Mouse (Mus musculus): ENCODE measurements around the gene Cd81.

Cd81 gene

DNA sequence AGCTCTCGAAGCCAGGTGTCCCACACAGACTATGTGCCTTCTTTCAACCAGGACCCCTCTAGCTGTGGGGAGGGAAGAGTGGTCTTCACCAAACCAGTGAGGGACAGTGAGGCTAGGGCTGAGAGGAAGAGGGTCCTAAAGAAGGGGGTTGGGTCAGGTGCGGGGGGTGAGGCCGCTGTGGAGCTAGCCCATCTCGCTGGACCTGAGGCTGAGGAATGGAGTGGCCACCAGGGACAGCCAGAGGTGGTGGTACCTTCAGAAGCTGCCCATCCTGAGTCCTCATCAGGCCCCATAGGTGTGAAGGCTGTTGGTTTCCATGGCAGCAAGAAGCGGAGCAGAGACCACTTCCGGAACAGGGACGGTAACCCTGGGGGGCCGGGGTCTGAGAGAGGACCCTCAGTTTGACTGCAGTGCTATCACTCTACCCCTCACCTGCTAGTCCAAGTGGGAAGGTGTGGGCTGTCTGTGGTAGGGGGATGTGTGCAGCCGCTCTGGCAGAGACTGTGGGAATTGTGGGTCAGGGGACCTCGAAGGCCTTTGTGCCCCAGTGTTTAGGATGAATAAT is 18.0 kb downstream of the Cd81 start:
- no peak for DNase-seq

DNA sequence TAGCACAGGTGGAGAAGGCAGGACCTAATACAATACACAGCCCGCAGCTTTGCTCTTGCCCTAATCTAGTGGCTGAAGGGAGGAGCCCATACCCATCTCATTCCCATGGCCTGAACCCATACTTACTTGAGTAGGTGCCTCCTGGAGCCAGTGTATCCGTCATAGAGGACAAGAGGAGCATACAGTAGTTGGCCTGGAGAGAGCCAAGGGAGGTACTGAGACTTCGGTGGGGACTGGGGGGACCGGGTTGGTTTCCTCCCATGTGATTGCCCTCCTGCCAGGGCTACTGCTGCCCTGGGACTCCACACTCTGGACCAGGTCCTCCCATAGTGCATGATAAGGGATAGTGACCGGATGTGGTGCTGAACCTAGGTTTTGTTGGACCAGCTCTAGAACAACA is 20.1 kb downstream of the Cd81 start:
- DNase-seq = no peak

DNA sequence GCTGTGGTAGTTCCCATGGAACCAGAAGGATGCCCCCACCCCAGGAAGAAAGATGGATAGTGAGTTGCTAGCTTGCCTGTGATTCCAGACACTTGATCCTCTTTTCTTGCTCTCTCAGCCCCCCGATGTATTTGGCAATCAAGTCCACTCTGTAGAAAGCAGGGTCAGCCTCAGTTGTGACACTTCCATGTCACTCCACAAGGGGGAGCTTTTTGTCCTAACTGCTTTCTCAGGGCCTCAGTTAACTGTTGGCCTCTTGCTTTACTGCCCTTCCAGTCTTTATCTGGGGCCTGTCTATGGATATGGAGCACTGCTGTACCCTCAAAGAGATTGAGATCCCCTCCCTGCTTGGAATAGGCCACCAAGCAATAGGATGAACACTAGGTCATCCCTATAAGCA is 20.5 kb downstream of the Cd81 start:
- DNase-seq = peak; percentile 49

DNA sequence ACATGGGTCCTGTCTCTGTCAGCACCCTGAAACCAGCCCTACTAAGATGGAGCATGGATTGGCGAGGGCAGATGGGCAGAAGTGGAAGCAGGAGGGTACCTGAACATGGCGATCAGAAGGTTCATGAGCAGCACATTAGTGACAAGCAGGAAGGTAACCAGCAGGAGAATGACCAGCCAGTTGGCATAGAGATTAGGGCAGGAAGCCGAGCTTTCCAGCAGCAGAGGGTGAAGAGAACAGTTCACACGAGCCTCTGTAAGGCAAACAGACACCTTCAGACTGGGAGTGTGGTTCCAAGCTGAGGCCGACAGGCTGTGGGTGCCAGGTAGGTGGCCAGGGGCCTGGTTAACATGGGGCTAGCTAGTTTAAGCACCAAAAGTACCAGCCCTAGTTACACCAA is 22.9 kb downstream of the Cd81 start:
- no peak for DNase-seq

DNA sequence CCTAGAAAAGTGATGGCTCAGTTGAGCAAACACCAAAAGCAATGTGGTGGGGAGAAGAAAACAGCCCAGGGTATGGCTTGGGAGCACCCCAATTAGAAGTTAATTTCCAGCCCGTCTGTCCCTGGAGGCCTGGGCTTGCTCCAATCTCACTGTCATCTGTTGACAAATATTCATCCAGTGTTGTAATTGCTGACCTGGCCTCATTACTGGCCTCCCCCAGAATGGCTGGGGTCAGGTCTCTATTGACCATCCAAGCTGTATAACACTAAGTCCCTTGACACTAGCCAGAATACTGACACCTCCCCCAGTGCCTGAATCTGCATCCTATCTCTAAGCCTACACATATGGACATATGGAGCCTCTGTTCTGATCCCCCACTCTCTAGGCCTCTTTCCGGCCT is 24.8 kb downstream of the Cd81 start:
- DNase-seq = no peak

DNA sequence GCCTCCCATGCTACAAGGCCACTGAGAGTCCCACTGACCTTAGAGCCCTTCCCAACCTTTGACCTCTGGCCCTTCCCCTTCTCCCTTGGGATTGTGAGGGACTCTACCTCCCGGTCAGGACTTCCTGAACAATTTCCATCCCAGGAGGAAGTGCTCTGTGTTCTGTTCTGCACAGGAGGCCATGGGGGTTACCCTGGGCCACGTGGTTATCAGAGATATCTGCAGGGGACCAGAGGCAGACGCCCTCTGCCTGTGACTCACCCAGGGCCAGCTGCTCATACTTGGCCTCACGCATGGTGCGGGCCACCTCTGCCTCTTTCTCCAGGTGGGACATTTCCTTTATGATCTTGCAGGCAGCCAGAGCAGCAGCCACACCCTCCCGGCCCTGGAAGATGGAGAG is 29.5 kb downstream of the Cd81 start:
- DNase-seq = no peak

DNA sequence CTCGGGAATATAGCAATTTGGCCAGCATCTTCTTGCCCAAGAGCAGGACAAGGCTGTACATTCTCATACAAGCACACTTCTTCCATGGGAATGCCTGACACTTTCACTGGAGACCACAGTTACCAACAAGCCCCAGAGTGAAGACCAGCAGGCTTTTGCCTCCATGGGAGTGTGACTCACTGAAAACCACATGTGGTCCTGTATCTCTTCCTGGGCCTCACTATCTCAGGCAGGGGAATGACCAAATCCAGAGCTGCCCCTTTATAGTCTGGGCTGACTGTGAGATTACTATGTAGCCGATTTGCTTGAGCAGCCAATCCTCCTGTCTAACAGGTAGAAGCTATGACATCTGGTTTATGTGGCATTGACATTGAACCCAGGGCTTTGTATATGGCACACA is 31.2 kb downstream of the Cd81 start:
- no peak for DNase-seq

DNA sequence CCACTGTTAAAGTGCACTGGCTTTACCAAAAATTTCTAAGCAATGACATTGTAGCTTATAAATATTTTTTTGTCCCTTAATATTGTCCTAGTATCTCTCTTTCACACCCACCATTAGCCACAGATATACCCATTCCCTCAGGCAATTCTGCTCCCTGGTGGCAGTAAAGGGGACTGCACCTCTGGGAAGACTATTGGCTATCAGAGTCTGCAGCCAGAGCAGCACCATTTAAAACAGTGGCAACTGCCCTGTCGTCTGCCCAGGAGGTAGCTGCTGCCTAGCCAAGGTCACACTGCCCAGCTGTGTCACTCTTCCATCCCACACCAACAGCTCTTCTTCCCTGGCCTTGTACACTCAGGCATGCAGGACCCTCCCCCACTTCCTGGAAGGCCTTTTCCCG is 33.8 kb downstream of the Cd81 start:
- DNase-seq = peak; percentile 74

DNA sequence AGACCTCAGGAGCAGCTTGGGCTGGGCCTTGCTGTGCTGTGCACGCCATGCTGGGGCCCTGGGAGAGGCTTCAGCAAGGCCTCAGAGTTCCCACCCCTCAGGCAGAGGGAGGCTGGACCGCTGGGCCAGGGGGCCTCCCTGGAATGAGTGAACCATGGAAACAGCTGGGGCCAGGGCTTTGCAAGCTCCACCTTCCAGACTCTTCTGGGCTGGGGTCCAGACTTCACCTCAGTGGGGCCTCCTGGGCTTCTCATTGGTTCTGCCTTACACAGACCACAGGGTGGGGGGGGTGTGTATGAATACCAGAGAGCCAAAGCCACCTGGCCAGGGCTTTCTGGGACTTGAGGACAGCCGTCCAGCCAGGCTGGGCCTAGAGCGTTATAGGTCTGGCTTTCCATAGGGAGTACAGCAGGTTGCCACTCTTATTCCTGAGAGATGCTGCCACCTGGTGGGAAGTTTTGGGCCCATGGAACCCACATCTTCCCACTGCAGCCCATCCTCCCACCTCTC is 34.6 kb downstream of the Cd81 start:
- peak; percentile 76 for DNase-seq

DNA sequence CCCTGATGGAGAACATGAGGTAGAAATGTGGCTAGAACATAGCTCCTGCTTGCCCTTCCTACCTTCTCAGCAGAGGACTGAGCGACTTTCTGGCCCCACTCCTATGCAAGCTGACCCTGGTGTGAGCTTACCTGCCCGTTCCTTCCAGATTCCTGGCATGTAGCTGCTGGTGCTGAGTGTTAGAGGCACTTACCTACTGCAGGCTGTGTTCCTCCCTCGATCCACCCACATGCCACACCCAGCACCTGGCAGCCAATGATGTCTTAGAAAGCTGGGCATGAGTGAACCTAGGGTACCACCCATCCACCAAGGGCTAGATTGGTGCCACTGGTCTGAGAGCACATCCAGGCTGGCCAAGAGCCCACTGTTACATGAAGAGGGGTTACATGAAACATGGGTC is 41.3 kb downstream of the Cd81 start:
- DNase-seq = no peak

DNA sequence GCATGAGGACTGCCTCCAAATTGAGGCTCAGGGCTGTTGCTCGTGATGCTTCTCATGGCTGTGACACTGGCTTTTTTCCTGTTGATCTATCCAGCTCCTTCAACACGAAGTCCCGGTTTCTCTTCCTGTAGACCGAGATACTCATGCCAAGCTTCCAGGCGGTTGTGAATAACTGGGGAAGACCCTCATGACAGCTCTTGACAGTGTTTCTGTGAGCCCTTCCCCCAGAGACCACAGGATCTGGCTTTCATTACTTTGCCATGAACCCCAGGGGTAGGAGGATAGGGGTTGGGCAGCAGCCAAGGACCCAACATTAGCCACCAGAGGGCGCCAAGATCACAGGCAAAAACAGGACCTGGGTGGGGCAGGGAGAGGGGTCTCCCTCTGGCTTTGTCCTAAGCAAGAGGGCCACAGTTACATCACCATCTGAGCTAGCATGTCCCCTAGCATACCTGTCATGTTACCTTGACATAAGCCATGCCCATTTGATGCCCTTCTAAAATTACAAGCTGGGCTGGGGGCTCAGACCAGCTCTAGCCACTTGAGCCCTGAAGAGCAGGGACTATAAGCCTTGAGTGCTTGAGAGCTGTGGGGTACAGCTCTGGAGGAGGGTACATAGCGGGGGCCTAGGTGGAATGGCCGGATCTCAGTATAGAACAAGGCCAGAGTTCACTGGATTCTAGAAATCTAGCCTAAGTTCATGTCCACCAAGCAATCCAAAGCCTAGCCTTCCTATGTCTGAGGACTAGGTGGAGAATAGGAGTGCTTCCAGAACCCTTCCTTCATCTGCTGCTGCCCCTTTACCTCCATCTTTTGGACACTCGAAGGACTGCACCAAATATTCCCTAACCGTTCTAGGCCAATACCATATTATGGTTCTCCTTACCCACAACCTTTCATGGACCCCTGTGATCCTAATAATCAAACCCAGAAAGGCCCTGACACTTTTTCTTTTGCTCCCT is 42.3 kb downstream of the Cd81 start, which contains the start of gene Trpm5:
Trpm5 (minus strand) TSS at position 51 of the 962 bp plus-strand sequence.
- peak; percentile 70 for DNase-seq

DNA sequence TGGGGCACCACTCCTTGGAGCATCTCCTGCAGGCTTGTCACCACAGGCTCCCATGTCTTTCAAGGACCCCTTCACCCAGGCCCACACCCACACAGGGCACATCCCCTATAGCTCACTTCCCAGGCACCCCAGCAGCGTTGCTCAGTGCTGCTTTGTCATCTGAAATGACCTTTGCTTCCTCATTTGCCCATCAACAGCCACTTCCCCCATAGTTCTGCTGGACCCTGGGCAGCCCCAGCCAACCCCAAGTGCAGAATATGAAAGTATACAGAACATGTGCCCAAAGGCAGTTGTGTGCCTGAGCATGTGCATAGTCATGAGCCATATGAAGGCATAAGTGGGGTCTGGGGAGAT is 43.0 kb downstream of the Cd81 start:
- DNase-seq = no peak

DNA sequence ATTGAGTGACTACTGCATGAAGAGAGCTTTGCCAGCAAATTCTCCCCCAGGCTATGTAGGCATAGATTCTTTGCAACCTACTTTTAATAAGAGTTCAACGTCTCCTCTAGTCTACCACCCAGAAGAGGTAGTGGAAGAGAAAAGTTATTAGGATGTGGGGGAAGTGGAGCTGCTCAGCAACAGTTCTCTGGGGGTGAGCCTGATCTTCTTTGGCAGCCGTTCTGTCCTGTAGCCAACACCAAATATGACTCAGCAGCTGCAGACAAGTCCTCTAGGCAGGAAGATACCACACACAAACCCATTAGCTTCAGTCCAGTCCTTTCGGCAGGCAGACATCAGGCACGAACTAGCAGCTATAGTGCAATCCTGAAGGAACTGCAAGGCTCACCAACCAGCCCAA is 48.2 kb downstream of the Cd81 start:
- no peak for DNase-seq

DNA sequence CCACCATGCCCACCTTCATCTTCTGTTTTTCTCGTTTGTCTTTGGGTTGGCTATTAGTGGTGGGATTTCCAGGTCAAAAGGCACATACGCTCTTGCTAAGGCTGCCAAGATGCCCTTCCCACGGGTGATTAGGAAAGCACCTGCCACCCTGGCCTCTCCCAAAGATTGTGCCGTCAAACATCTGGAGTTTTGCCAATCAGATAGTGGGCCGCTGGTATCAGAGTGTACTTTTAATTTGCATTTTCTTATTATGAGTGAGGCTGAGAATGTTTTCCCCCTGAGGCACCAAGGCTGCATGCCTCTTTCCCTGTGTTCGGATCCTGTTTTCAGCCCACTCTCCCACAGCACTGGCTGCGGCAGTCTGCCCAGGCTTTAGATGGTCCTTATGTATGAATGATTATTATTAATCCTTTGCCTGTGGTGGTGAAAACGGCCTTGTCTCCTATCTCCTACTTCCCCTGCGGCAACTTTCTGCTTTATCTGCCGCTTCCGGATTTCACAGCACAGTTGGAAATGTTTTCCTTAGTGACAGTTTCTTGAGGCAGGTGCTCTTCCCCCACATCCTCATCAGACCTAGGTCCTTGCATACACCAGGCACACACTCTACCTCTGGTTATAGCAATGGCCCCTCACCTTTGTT is 52.8 kb downstream of the Cd81 start:
- peak; percentile 45 for DNase-seq

DNA sequence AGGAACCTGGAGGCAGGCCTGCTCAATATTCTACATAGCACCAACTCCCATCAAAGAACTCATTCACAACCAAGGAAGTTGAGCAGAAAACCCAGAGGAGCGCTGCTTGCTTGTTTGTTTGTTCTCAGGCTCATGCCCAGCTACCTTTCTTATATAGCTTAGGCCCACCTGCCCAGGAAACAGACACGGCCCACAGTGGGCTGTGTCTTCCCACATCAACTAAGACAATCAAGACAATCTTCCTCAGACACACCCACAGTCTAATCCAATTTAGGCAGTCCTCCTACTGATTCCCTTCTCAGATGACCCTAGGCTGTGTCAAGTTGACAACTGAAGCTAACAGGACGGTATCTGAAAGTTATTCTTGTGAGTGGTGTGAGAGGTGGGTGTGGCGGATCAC is 53.5 kb downstream of the Cd81 start, which contains the start of gene Kcnq1:
Kcnq1 (plus strand) TSS at position 301 of the 400 bp plus-strand sequence.
- no peak for DNase-seq

DNA sequence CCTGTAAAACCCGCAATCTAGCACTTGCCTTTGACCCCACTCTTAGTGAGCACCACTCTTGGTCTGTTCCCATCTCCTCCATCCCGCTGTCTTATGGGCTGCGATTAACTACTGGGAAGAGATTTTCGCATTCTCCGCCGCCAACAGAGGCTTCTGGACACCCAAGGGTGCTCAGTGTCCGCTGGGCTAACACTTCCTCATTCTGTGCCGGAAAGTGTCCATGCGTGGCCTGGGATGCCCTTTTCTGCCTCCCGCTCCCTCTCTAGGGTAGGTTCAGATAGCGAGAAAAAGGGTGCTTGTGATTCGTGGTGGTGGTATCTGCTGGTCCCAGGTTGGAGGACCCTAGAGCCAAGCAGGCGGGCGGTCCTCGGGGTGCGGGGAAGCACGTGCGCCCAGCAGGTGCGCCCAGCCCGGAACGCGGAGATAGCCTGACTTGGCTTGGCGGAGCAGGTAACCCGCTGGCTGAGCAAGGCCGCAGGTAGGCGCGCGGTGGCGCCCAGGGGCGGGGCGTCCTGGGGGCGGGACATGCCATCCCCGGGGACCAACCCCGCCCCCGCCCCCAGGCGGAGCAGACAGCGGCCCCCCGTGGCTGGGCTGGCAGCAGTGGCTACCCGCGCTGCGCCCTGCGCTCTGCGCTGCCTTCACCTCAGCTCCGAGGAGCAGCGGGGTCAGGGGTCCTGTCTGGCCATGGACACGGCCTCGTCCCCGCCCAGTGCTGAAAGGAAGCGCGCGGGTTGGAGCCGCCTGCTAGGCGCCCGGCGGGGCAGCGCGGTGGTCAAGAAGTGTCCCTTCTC is 54.3 kb downstream of the Cd81 start:
- DNase-seq = peak; percentile 84

DNA sequence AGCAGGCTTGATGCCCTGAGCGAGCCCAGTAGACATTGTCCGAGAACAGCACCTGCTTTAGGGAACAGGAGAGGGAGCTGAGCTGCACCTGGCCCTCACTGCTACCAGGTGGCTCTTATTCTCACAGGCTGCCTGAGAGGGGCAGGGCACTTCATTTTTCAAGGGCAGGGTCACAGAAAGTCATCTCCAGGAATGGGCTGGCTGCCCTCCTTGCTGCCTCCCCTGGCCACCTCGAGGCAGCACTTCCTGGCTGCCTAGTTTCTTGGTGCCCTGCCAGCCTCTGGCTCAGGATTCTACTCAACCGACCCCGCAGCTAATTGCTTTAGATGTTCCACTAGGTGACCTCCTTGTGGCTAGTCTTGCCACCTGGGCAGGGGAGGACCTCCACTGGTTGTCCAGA is 55.7 kb downstream of the Cd81 start:
- DNase-seq = peak; percentile 76

DNA sequence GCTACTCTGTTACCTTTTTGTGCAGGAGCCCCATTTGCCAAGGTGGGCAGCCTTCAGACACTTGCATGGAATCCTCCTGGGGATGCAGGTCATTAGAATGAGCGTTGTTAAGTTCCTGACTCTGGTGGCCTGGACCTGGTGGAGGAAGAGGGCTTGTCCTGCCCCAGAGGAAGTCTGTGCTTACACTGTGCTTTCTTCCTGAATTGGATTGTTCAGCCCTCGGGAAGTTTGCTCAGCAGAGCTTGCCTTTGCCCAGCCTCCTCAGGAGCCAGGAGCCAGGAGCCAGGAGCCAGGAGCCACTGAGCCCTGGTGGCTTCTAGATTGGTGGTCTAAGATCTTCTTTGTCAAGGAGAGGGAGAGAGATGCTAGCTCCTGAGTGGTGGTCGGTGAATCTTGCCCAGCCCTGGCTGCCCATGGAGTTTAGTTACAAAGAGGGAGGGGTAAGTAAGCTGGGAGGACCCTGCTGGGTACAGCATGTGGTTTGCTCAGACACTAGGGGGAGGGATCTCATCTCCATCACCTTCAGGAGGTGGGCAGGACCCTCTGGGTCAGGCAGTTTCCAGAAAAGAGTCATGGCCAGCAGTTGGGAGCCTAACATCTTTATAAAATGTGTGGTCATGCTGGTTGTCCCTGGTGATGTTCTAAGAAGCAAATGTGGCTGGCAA is 56.6 kb downstream of the Cd81 start:
- DNase-seq = peak; percentile 36

DNA sequence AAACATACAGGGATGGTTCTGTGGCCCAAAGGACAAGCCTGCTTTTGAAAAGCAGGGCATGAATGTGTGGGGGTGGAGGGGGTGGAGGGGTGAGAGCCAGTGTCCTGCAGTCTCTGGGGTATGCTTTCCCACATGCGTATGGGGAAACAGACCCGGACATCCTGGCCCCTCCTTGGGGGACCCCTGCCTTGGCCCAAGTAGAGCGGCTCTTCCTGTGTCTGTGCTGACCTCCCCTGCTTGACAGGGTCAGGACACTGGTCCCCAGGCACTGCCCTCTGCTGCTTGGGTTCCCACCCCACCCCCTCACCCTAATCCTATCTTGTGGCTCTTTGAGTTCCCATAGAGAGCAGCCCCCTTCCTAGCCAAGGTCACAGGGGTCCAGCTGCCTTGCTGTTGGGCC is 57.2 kb downstream of the Cd81 start:
- no peak for DNase-seq

DNA sequence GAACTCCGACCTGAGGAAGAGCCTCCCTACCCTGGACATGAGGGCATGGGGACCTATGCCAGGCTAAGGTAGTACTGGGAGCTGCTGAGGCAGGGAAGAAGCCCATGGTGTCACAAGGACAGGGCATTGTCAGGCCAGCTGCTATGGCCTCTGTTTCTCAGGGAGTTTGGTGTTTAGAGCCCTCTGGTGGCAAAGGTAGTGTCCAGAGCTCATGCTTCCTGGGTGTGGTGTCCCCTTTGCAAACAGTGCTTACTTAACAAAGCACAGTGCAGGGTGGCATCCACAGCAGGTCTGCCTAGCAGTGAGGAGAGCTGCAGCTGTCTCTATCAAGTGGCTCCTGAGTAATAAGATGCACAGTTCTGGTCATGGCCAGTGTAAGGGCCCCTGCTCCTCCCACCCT is 58.3 kb downstream of the Cd81 start:
- DNase-seq = no peak

DNA sequence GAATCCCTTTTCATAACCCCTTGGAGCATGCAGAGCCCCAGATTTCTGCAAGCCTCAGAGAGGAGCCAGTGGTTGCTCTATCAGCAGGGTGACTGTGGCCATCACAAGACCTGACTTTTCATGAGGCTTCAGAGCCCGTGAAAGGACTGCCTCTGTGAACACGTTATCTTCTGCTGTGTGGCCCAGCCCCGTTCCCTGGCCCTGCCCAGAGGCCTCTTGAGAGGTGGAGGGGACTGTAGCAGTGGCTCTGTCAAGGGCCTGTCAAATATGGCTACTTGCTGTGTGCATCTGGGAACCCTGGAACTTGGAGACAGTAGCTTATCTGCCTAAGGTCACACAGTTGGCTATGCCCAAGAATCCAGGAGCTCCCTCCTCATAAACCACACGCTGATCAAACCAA is 59.2 kb downstream of the Cd81 start:
- DNase-seq = no peak

DNA sequence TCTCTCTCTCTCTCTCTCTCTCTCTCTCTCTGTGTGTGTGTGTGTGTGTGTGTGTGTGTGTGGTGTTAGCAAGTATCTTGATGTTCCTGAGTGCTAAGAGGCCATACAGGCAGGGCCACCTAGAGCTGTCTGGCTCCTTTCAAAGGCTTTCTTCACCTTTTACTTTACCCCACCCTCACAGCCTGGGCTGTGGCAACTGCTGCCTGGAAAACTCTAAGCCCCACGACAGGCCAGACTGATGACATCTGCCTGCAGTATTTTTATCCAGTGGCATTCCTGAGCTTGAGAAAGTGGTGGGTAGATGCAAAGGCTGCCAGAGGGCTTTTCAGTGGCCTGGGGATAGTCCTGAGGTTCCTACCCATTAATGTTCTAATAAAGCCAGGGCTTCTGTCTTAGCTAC is 59.9 kb downstream of the Cd81 start:
- DNase-seq = no peak

All from kidney, postnatal 14 days (tissue).